Mouse (Mus musculus) ovary, adult 18-20 months (tissue): ENCODE measurements around the gene Mpi.

Experiments
- DNase-seq: peaks from one replicate; pipeline ENCODE4 v3.0.0; 2022; ENCODE audit warnings: low spot score, mixed read lengths

Mpi gene

DNA sequence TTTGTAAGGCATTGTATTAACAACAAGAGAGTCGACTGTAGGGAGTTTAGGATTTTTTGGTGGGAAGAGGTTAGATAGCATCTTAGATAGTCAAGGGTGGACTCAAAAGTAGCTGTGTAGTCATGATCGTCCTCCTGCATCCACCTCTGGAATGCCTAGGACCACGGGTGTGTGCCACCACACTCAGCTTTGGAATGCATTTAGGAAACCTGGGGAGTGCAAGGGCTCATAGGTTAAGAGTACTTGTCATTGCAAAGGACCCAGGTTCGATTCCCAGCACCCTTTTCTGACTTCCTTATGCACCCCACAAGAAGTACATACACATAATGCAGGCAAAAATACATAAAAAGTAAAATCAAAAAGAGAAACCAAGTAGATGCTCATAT lies 29.7 kb downstream of the Mpi start:
- DNase-seq: no peak

GRCm38 (mm10) chr9:57522114-57522860 lies 30.3 kb downstream of the Mpi start:
- DNase-seq: no peak

GRCm38 (mm10) chr9:57521056-57521911 lies 31.3 kb downstream of the Mpi start, which contains the start of gene Cox5a:
Gene Cox5a, plus strand, starts transcription at chr9:57521274.
- peak; percentile 90 for DNase-seq

DNA sequence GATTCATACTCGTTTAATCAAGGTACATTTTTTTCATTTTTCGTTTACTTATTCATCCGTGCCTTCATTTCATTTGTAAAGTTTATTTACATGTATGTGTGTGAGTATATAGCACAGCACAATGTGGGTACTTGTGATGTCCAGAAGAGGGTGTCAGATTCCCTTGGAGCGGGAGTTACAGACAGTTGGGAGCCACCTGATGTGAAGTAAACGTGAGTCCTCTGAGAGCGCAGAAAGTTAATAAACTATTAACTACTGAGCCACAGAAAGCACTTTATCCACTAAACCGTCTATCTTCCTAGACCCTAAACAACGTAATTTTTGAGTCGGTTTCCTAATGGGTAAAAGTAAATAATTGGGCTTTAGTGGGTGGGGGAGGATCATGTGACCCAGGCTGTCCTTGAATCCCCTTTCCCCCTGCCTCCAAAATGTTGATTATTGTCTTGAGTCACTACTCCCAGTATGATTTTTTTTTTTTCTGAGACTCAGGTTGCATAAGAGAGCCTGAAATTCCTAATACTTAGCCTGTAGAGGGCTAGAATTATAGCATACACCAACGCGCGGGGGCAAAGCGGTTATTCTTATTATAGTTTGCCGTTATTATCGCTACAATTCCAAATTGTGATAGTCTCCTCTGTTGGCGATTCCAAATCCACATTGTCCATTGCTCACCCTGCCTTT lies 32.0 kb downstream of the Mpi start:
- DNase-seq: no peak

- no peak for DNase-seq
Measured at GRCm38 (mm10) chr9:57517113-57517512, 35.5 kb downstream of the Mpi start.

DNA sequence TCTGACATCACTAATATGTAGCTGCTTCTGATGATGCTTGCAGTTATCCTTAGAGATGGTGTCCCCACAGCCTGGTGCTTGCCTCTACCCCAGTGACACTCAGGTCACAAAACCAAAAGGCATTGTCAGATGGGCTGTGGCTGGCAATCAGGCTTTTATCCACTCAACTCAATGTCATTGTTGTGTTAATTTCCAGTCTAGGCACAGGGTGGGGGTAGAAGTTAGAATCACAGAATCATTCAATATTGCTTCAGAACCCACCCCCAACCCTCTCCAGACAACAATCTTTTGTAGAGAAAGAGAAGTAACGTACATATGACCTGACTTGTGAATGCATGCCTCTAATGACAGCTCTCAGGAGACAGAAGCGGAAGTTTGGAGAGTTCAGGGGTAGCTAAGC lies 42.0 kb downstream of the Mpi start:
- DNase-seq: no peak

DNA sequence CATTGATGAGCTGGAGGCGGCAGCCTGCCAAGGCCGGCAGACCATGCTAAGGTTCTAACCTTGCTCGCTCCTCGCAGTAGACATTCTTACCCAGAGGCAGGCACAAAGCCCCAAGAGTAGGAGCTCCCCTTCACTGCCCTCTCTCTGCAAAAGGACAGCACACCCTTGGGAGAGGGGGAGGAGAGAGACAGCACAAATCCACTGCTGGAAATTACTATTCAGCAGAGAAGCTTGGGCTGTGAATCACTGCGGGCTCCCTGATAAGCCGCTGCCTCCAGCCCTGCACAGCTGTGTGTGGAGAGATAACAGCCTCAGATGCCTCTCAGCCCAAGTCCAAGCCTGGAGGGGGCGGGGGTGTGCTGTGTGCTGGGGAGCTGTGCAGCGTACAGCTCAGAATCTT lies 46.9 kb downstream of the Mpi start:
- DNase-seq: peak; percentile 90

GRCm38 (mm10) chr9:57504891-57505290 lies 47.7 kb downstream of the Mpi start:
- no peak for DNase-seq

- peak; percentile 37 for DNase-seq
Measured at GRCm38 (mm10) chr9:57504381-57504700, 48.2 kb downstream of the Mpi start.

DNA sequence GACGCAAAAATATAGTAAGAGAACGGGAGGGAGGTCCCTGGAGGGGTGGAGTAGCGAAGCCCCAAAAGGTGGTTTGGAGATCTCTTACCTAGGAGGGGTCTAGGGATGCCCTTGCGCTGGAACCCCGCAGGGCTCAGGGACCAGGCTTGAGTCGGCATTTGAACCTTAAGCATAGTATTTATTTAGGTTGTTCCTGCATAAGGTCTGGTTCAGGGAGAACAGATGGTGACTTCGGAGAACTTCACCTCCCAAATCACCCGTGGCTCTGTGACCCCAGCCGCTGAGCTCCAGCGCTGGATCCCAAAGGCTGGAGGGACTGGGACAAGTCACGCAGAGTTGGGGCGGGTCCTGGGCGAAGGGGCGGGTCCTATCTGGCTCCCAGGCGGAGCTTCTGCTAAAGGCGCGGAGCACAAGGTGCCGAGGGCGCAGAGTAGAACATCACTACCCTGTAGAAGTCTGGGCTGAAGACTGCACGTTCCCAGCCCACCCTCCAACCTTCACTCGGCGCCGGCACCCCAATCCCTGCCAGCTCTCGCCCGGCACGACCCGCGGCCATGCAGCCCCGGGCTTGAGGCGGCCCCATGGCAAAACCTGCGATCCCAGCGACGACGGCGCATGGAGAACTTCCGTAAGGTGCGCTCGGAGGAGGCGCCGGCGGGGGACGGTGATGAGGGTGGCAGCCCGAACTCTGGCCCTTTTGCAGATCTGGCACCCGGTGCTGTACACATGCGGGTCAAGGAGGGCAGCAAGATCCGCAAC lies 48.8 kb downstream of the Mpi start, which contains the start of gene Rpp25:
Gene Rpp25, plus strand, starts transcription at position 405 of the 759 bp plus-strand sequence.
- DNase-seq: peak; percentile 65

DNA sequence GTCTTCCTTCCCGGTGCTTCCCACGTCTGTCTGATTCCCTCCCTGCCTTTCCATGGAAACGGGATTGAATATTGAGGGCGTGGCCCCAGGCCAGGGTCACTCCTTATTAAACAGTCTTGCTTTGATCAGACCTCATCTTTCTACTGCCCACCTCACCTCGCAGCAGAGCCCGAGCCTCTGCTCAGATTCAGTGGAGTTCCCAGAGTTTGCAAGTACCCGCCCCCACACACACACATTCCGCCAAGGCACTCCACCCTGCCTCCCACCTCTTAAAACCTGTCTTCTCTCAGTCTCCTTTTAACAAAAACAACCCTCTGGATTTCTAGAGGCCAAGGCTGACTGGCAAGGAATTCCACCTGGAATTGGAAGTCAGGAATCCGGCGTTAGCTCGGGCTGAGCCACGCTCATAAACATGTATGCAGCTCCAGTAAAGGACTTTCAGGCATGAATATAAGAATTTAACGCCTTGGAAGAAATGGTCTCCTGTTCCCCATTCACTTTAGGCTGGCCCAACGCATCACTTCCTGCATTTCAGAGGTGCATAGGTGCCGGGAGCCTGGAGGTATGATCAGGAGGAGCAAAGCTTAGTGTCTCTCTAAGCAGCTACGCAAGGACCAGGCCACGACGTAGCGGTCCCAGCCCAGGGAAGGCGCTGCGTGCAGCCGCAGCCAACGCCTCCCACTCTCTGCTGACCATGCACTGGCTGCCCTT lies 49.5 kb downstream of the Mpi start:
- peak; percentile 22 for DNase-seq

- DNase-seq: no peak
Measured at GRCm38 (mm10) chr9:57501861-57502260, 50.7 kb downstream of the Mpi start.

GRCm38 (mm10) chr9:57501452-57501851 lies 51.1 kb downstream of the Mpi start:
- no peak for DNase-seq

- no peak for DNase-seq
Measured at GRCm38 (mm10) chr9:57498536-57498935, 54.0 kb downstream of the Mpi start.

DNA sequence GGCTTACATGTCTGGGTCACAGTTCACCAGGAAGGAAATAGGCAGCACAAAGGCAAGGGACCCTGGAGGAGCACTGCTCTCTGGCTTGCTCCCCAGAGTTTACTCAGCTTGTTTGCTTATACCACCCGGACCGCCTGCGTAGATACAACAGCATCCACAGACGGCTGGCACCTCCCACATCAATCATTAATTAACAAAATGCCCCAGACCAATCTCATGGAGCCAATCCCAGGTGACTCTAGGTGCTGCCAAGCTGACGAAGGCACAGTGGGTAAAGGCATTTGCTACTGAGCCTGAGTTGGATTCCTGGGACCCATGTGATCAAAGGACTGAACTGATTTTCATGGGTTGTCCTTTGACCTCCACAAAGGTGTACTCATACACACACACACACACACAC lies 55.3 kb downstream of the Mpi start:
- DNase-seq: no peak

GRCm38 (mm10) chr9:57494970-57495369 lies 57.6 kb downstream of the Mpi start:
- DNase-seq: no peak
